Mouse (Mus musculus) 3T3-L1 (cell line): Measurements from ENCODE around the gene Pakap.

Experiments
- DNase-seq: peaks from one replicate; pipeline ENCODE4 v3.0.0-alpha.2; 2015; ENCODE audit warnings: low read depth, low spot score

Pakap gene

DNA sequence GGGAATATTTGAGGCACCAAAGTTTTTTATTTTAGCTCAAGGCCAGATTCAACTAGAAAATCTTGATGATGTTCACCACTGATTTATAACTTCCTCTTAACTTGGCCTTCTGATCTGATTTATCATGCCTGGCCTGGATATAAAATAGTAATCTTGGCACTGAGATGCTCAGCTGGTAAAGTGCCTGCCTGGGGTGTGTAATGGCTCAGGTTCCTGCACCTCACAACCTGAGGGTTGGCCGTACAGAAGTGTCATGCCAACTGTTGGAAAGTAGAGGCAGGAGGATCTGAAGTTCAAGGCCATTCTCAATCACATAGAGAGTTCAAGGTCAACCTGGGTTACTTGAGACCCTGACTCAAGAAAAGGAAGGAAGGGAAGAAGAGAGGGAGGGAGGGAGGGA lies 57.3 kb downstream of the Pakap start:
- no peak for DNase-seq

DNA sequence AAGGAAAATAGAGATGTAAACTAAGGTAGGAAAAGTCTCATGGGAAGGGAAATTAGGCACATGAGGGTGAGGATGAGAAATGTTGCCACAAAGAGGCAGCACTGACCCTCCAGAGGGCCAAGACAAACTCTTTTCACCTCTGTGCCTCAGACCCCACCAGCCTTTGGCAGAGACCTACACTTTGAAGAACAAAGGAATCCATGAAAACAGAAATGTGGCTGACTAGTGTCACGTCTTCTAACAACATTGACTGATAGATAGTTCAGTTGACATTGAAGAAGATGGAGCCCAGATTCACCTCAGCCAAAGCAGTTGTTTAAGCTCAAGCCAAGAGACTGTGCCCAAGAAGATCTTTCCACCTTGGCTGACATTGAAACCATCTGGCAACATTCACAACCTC lies 57.8 kb downstream of the Pakap start:
- DNase-seq = no peak

DNA sequence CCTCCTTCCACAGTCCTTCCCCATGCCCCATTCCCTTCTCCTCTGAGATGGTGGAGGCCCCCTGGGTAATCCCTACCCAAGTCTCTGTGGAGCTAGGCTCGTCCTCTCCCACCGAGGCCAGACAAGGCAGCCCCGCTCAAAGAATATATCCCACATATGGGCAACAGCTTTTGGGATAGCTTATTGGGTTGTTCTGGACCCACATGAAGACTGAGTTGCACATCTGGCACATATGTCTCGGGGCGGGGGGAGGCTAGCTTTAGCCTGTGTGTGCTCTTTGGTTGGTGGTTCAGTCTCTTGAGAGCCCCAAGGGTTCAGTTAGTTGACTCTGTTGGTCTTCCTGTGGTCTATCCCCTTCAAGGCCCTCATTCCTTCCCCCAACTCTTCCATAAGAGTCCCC lies 58.9 kb downstream of the Pakap start:
- no peak for DNase-seq

DNA sequence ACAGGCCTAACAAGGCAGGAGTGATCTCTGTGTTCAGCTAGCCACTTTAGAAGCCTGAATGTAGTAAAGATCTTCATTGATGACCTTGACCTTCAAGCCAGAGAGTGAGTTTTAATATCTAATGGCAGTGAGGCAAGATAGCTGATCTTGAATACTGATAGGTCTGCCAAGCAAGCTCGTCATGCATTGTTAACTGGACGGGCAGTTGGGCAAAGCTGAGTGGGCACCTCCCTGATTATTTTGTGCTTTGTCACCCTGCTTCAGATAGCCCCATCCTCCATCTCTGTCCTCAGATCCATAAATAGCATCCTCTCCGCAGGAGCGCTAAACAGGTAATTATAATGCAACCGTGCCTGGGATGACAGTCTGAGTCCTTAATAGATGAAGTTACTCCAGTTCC lies 64.4 kb downstream of the Pakap start:
- no peak for DNase-seq

DNA sequence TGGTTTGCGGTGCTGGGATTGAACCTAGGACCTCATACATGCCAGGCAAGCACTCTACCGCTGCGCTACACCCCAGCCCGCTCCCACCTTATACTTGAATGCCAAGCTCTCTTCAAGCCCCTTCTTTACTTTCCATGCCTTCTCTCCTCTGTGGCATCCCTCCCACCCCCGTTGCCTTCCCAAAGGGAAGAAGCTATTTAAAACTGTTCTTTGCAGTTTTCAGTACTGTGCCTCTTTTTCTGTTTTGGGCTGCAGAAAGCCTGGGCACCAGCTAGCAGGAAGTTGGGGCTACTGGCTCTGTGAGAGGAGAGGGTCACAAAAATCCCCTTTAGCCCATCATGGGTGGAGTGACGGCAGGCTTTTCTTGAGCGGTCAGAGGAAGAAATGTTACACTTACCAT lies 65.1 kb downstream of the Pakap start:
- DNase-seq = no peak

DNA sequence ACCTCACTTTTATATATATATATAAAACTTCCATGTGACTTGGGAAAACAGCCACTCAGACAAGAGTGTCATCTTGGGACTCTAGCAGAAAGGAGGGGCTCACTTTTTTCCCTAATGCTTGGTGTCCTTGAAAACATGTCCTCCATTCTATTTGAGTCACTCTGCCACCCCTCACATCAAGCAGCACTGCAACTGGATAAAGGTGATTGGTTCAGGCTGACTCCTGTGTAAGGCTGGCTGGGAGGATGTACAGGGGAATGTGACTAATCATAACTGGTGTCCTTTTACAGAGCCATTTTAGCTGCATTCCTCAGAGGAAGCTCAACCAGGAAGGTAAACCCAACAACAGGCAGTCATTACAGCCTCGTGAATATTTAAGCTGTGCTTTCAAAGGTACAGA lies 67.0 kb downstream of the Pakap start:
- DNase-seq = peak; percentile 69

DNA sequence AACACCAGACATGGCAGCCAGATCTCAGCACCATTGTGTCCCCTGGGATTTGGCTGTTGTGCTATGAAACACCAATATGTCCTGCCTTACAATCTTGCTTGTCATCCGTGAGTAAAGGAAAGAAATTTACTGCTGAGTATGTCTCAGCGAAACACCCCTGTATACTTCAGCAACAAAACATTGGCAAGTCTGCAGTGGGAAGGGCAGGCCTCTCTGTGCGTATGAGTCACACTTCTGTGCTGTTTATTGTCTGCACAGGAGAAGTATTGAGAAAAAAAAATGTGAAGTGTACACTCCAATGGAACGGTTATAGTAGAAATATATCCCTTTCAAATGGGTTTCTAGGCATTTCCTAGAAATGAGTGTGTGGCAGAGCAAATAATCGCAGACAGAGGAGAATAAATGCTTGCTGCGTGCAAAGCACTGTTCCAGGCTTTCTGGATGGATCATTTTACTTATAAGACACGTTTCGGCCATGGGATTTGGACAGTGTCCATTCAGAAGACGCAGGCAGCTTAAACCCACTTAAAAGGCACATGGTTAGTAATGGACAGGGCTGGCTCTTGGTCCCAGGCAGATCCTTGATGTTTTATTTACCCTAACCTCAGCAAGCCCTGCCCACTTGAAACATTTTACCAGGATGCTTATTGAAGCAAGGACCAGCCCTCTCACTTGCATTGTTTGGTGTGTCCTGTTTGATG lies 69.0 kb downstream of the Pakap start:
- DNase-seq = peak; percentile 84

DNA sequence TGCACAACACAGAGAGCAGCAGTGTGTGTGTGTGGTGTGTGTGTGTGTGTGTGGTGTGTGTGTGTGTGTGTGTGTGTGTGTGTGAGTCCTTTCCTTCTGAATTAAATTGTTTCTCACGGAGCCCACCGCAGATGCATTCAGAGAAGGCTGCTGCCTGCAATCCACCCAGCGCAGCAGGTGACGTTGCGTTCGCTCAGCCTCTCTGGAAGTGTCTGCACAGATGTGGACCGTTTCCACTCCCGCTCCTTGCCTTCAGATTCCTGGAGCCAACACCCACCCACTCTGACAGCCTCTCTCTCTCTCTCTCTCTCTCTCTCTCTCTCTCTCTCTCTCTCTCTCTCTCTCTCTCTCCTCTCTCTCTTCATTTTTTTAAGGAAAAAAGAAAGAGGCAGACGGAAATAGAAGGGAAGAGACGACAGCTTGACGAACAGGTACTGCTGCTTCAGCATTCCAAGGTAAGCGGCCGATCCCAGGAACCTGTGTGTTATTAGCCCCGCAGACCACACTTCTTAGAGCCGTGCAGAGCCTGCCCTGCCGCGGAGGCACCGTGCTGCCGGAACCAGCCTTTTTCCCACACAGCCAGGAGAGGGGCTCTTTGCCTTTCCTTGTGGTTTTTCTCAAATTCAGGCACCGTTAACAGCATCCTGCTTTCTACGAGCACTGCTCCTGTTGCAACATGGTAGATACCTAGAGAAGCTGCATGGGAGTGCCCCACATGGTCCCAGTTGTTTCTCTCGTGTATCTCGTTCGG lies 69.8 kb downstream of the Pakap start:
- DNase-seq = no peak

DNA sequence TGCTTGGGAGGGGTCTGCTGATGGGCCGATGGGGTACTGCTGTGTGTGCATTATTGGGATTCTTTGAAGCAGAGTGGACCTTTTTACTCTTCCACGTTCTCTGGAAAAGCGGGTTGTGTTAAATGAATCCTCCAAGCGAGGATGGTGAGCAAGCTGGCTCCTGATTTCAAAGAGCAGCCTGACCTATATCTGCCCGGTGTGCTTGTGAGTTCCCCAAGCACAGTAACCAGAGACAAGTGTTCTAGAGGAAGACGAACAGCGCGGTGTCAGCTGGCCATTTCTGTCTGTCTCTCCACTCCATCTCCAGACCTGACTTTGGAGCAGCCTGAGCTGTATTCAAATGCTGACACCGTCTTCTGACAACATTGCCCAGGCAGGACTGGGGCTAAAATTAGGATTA lies 71.0 kb downstream of the Pakap start:
- no peak for DNase-seq

DNA sequence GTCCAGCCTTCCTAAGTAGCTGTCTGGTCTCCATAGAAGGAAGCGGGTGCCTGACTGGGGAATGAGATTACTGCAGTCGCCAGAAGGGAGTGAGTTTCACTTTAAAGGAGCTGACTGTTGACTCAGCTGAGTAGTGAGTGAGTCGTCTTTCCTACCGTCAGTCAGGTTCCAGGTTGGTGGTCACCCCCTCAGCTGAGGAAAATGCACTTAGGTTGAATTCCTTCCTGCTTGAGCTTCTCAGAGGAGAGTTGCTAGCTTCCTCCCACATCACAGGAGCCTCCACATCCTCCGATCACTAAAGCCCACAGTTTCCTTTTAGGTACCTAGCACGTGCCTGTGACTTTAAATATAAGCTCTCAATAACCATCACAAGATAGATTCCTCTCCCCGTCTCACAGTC lies 72.2 kb downstream of the Pakap start:
- DNase-seq = peak; percentile 66

DNA sequence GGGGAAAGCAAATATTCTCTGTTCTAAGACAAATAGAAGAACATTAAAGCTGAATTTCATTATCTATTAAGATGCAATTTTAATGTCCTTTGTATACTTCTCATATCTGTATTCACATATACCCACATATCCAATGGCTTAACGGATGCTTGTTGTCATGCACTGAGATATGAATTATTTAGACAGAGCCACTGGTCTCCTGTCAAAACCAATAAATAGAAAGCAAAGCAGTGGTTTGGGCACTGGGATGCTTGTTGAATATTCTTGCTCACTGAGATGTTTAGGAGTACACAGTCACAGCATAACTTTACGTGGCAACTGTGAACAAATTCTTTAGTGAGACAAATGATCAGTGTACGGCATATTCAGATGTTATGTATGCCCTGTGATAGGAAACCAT lies 73.0 kb downstream of the Pakap start:
- no peak for DNase-seq

DNA sequence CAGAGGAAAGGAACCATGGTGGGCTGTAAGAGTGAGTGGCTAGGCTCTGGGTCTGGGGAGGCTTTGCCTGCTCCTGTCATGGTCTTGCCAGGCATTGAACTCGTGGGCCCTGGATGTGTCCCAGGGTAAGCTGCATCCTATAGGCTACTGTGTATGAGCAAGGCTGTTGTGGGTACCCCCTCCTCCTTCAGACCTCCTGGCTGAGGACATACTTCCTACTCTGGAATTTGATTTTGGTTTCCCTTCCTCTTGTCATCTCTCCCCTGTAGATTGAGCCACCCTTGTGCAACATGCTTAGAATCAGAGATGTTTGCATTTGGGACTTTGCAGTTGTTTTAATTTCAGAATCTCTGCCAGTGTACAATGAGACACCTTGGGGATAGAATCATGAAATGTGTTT lies 83.0 kb downstream of the Pakap start:
- no peak for DNase-seq

DNA sequence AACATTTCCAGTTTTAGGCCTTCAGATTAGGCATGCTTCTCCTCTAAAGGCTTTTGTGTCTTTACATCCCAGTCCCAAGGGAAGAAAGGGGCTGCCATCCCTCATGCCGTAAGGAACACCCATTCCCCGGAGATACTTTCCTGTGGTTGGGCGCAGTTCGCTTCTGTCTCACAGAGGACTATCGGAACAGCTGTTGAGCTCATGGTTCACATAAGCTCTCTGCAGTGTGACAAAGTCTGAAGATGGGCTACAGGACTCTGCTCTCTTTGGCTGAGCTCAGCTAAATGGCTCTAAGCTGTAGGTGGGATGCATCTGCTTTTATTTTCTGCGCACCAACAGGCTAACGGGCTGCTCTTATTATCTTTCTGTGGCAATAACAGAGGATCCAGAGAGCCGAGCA lies 83.6 kb downstream of the Pakap start:
- DNase-seq = peak; percentile 15

DNA sequence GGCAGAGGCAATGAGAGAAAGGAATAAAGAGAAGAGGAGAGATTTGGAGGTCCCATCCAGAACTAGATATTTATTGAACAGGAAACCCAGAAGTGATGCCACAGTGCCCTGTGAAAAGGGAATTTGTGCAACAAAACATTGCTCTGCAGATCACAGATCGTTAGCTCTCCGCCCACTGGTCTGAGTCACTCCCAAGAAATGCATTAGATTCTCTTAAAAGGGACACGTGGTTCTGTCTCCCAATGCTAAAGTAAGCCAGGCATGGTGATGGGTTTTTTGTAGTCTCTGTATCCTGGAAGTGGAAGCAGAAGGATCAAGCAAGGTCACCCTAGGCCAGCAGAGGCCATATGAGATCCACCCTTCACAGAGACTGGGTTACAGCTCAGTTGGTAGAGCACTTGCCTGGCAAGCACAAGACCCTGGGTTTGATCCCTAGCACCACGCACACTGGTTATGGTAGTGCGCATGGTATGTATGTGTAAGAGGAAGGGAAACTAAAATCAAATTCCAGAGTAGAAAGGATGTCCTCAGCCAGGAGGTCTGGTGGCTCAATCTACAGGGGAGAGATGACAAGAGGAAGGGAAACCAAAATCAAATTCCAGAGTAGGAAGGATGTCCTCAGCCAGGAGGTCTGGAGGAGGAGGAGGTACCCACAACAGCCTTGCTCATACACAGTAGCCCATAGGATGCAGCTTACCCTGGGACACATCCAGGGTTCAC lies 84.4 kb downstream of the Pakap start:
- peak; percentile 91 for DNase-seq

DNA sequence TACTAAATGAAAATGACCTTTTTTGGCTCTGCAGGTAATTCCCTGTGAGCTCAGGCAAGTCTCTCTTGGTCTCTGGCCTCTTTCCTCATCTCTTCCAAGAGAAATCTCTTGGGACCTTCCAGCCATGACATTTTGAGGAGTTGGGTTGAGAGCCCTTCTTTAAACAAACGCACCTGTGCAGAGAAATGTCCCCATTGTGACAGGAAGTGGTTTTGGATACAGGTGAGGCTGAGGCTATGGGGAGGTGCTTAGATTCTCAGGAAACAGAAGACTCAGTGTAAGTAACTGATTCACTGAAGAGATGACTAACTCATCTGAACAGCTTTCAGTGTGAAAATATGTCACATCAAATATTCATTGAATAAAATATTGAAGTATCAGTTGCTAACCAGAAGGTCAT lies 88.0 kb downstream of the Pakap start:
- DNase-seq = no peak

DNA sequence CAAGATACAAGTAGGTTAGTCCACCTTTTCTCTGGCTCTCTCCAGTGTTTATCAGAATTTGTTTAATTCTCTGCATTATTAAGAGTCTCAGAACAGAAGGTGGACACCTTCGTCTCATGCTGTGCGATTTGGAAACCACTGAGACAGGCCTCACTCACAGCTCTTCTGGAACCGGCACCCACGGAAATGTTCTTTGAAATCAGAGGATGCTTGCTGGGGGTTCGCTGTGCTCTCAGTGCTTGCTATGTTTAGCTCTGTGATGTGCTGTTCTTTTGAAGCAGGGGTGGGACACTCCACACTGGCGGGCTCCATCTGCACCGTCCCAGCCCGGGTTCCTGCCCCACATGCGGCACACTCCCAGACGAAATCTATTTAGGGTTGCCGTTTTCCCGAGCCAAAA lies 88.4 kb downstream of the Pakap start:
- no peak for DNase-seq

DNA sequence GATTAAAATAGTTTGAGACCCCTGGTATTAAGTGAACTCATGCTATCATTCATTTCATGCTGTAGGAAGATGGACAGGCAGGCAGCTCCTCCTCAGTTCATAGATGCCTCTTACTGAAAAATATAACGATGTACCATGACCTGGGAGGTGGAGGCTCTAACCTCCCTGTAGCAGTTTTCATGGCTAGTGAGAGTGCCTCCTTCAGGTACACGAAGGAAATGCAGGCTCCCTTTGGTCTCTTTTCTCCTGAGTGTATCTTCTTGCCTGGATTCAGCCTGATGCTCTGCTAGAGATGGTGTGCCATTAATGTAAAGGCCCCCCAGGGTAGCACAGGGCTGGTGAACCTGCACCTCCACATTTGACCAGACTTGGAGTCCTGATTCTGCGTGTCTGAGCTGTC lies 88.9 kb downstream of the Pakap start:
- no peak for DNase-seq

DNA sequence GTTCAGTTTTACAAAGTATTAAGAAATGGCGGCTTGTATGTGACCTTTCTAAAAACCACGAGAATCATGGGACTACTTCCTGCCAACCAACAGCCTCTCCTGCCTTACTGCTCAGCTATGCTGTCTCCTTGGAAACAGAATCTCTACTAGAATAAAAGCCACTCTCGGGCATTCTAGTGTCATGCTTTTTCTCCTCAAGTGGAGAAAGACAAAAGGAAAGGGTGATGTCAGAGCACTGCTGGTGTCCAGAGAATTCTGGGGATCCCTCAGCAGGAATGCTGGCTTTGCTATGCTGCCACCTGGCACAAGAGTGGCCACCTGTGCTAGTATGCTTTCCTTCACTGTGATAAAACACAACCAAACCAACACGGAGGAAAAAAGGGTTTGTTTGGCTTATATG lies 92.5 kb downstream of the Pakap start:
- peak; percentile 11 for DNase-seq

DNA sequence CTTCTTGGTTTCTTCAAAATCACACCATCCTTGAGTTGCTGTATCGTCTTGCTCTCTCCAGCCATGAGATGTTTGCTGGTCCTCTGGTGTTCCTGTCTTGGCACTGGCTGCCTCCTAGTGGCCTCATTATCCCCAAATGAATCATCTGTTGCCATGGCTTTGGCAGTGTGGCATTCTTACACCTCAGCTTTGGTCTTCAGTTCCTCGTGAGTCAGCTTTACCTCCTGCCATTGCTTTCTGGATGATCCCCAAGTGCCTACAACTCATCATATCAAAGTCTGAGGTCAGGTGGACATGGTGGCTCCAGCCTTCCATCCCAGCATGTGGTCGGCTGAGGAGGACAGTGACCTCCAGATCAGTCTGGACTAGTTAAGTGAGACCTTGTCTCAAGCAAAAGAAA lies 98.1 kb downstream of the Pakap start:
- peak; percentile 64 for DNase-seq

DNA sequence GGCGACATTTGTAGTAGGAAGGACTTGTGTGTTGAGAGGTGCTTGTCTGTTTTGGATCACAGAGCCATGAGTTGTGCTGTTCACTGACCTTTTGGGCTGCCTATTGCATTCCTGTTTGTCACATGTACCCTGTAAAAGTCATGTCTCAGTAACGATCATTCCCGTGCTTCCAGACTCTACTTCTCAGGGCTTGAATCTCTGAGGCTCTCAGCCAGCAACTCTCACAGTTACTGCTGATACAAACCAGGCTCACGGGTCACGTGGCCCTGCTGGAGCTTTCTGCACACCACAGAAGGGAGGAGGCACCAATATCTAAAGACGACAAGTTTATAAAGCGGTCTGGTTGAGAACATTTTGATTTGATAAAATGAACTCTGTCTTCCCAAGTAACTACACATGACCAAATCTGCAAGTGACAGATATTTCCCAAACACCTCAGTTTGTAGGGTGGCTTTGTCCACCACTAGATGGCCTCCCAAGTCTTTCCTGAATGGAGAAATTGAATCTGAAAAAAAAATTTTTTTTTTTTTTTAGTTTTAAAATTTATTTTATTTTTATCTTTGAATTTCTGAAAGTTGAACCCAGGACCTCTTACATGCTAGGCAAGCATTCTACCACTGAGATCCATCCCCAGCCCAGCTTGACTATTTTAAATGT lies 103.0 kb downstream of the Pakap start:
- peak; percentile 56 for DNase-seq

DNA sequence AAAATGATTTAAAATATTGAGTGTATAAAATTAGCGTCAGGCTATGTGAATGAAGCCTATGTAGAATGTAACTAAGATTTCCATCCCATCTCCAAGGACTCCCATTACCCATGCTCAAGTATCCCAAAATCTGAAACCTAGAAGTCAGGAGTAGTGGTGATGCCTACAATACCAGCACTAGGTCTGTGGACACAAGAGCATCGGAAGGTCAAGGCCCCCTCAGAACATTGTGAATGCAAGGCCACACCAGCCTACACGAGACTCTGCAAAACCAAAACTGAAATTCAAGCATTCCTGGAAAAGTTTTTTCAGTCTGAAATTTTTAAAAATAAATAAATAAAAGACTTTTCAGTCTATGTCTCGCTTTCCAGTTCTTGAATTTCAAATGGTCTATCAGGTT lies 104.6 kb downstream of the Pakap start:
- no peak for DNase-seq
